Mouse (Mus musculus) gastrocnemius, postnatal 25 days (tissue): ENCODE results near the gene Uchl4. TPM values are rescaled to one million over a fixed set of nuclear protein-coding genes. Genes with fewer than 3 reads are reported as not detected.

ENCODE experiments used
- DNase-seq: peaks from one replicate; pipeline ENCODE4 v3.0.0; 2022
- microRNA-seq, 2 experiments: library from miRNA; unstranded; fragments of <30 nt; microRNA quantifications; one replicate each; pipeline ENCODE4 v1.2.0; 2021; ENCODE audit warnings: borderline replicate concordance in 2 of 2
- total RNA-seq, 2 experiments: library from RNA; stranded (reverse); gene quantifications; 1 replicate in 1 of 2; 2 replicates in 1 of 2; pipeline ENCODE4 v1.2.3; 2021

Gene Uchl4
- total RNA-seq, 2 experiments from 2014 or later = 1.4 to 1.8 TPM

- DNase-seq = no peak
These were observed 39.9 kb downstream of the Uchl4 start for GRCm38 (mm10) chr9:64274919-64275318.

- DNase-seq = peak; percentile 13
These were observed 42.7 kb downstream of the Uchl4 start for GRCm38 (mm10) chr9:64277706-64278105.

- no peak for DNase-seq
These were observed 43.8 kb downstream of the Uchl4 start for GRCm38 (mm10) chr9:64278665-64279310.

GRCm38 (mm10) chr9:64281105-64281780, 46.2 kb downstream of the Uchl4 start, which contains the start of gene Tipin:
Gene Tipin, plus strand, starts transcription at chr9:64281581.
- DNase-seq = peak; percentile 94

GRCm38 (mm10) chr9:64281781-64282178, 46.8 kb downstream of the Uchl4 start:
- no peak for DNase-seq

- DNase-seq = no peak
These were observed 47.5 kb downstream of the Uchl4 start for GRCm38 (mm10) chr9:64282404-64282987.

Small RNA genes lying within 50 kb of the gene (microRNA-seq; reads per million reads assigned to microRNA genes)
- 0 reads per million in 2 experiments for gene Gm24106

Other genes starting within 250 kb of the Uchl4 start
- 1 to 10 TPM; 2.8 to 5.2 TPM for gene Smad6, start 213.1 kb upstream of the Uchl4 start, total RNA-seq
- gene Lctl, start 118.1 kb upstream of the Uchl4 start, total RNA-seq = 1 to 10 TPM in 1 of 2 experiments, not detected in 1; 1.0 TPM
- gene Zwilch, start 62.1 kb upstream of the Uchl4 start, total RNA-seq = under 1 TPM; 0.38 to 0.88 TPM
- 100 to 1,000 TPM; 458 to 485 TPM for gene Rpl4, start 61.8 kb upstream of the Uchl4 start, total RNA-seq
- 10 to 100 TPM; 17.9 to 18.5 TPM for gene Snapc5, start 55.9 kb upstream of the Uchl4 start, total RNA-seq
- 10 to 100 TPM; 47.2 to 47.4 TPM for gene Map2k1, start 18.4 kb downstream of the Uchl4 start, total RNA-seq
- 1 to 10 TPM; 8.0 to 8.7 TPM for gene Tipin, start 46.4 kb downstream of the Uchl4 start, total RNA-seq
- 10 to 100 TPM; 18.4 to 19.4 TPM for gene Dis3l, start 106.1 kb downstream of the Uchl4 start, total RNA-seq
- gene Megf11, start 150.4 kb downstream of the Uchl4 start, total RNA-seq = under 1 TPM; 0.54 to 0.67 TPM